Mouse (Mus musculus): ENCODE measurements around the gene Lpin1. TPM values are rescaled to one million over a fixed set of nuclear protein-coding genes. Genes with fewer than 3 reads are reported as not detected.

The Lpin1 gene
- total and polyA plus RNA-seq, 2 experiments from 2014 or later, result 8.4 to 15.4 TPM

- DNase-seq (no peak), ATAC-seq (no peak)
- TF ChIP-seq CTCF (IDR thresholded peaks at IDR 0.05; ENCODE audit: low read depth), result no peak
- H3K4me3 ChIP-seq (ENCODE audit: low read depth, low read length), result no peak overlapping the region
- H3K27me3 ChIP-seq (ENCODE audit: insufficient read depth, low read length), result no peaks in the 10 kb centered on the region
- 0 out of 2 replicates have a peak, but pooled peaks cover 6% of the 10 kb centered on the region for H3K4me1 ChIP-seq (ENCODE audit: insufficient read depth)
- no peaks in the 10 kb centered on the region for H3K9me3 ChIP-seq (ENCODE audit: low read length)
- no peak overlapping the region for H3K9ac ChIP-seq
- WGBS, result 59% methylated on average over 9 of the region's 9 CpGs
- no peak overlapping the region for H3K4me2 ChIP-seq (ENCODE audit: low read depth)
- H3K27ac ChIP-seq (ENCODE audit: low read depth, low read length), result no peak overlapping the region
- no peaks in the 10 kb centered on the region for H3K36me3 ChIP-seq (ENCODE audit: insufficient read depth)
These were observed 36.1 kb upstream of the Lpin1 start for GRCm38 (mm10) chr12:16646780-16647409.

GRCm38 (mm10) chr12:16644698-16645097 is 33.9 kb upstream of the Lpin1 start:
- Histone ChIP-seq H3K27me3 (ENCODE audit: insufficient read depth, low read length) (no peaks in the 10 kb centered on the region), H3K9ac (no peak overlapping the region), H3K4me3 (ENCODE audit: low read depth, low read length) (no peak overlapping the region), H3K9me3 (ENCODE audit: low read length) (no peaks in the 10 kb centered on the region), H3K36me3 (ENCODE audit: insufficient read depth) (no peaks in the 10 kb centered on the region), H3K4me2 (ENCODE audit: low read depth) (no peak overlapping the region), H3K4me1 (ENCODE audit: insufficient read depth) (0 out of 2 replicates have a peak, but pooled peaks cover 6% of the 10 kb centered on the region), H3K27ac (ENCODE audit: low read depth, low read length) (no peak overlapping the region)
- DNase-seq (no peak), ATAC-seq (no peak)
- no peak for TF ChIP-seq CTCF (IDR thresholded peaks at IDR 0.05; ENCODE audit: low read depth)
- WGBS, result 34% methylated on average over 8 of the region's 8 CpGs

GRCm38 (mm10) chr12:16643508-16644345 is 33.0 kb upstream of the Lpin1 start:
- Histone ChIP-seq H3K9ac (0 out of 2 replicates have a peak overlapping the region, but pooled peaks have one; percentile 6), H3K9me3 (ENCODE audit: low read length) (no peaks in the 10 kb centered on the region), H3K36me3 (ENCODE audit: insufficient read depth) (no peaks in the 10 kb centered on the region), H3K27ac (ENCODE audit: low read depth, low read length) (peak overlapping the region; percentile 59; the same call in 1 of the 2 replicates), H3K4me1 (ENCODE audit: insufficient read depth) (0 out of 2 replicates have a peak, but pooled peaks cover 6% of the 10 kb centered on the region), H3K4me3 (ENCODE audit: low read depth, low read length) (no peak overlapping the region), H3K4me2 (ENCODE audit: low read depth) (no peak overlapping the region), H3K27me3 (ENCODE audit: insufficient read depth, low read length) (no peaks in the 10 kb centered on the region)
- ATAC-seq (peak; percentile 88), DNase-seq (peak; percentile 74)
- WGBS, result 28% methylated on average over 12 of the region's 12 CpGs
- no peak for TF ChIP-seq CTCF (IDR thresholded peaks at IDR 0.05; ENCODE audit: low read depth)

GRCm38 (mm10) chr12:16642000-16642399 is 31.2 kb upstream of the Lpin1 start:
- H3K36me3 ChIP-seq (ENCODE audit: insufficient read depth), result no peaks in the 10 kb centered on the region
- TF ChIP-seq CTCF (IDR thresholded peaks at IDR 0.05; ENCODE audit: low read depth), result no peak
- H3K9me3 ChIP-seq (ENCODE audit: low read length), result no peaks in the 10 kb centered on the region
- H3K27ac ChIP-seq (ENCODE audit: low read depth, low read length), result no peak overlapping the region
- 70% methylated on average over 5 of the region's 5 CpGs for WGBS
- 0 out of 2 replicates have a peak, but pooled peaks cover 6% of the 10 kb centered on the region for H3K4me1 ChIP-seq (ENCODE audit: insufficient read depth)
- no peaks in the 10 kb centered on the region for H3K27me3 ChIP-seq (ENCODE audit: insufficient read depth, low read length)
- no peak overlapping the region for H3K4me2 ChIP-seq (ENCODE audit: low read depth)
- H3K9ac ChIP-seq, result no peak overlapping the region
- ATAC-seq, result no peak
- H3K4me3 ChIP-seq (ENCODE audit: low read depth, low read length), result no peak overlapping the region
- no peak for DNase-seq

GRCm38 (mm10) chr12:16640075-16640474 is 29.3 kb upstream of the Lpin1 start:
- H3K9ac ChIP-seq, result no peak overlapping the region
- H3K4me1 ChIP-seq (ENCODE audit: insufficient read depth), result 0 out of 2 replicates have a peak, but pooled peaks cover 6% of the 10 kb centered on the region
- no peaks in the 10 kb centered on the region for H3K27me3 ChIP-seq (ENCODE audit: insufficient read depth, low read length)
- TF ChIP-seq CTCF (IDR thresholded peaks at IDR 0.05; ENCODE audit: low read depth), result no peak
- no peak overlapping the region for H3K4me3 ChIP-seq (ENCODE audit: low read depth, low read length)
- no peaks in the 10 kb centered on the region for H3K36me3 ChIP-seq (ENCODE audit: insufficient read depth)
- H3K27ac ChIP-seq (ENCODE audit: low read depth, low read length), result no peak overlapping the region
- DNase-seq (no peak), ATAC-seq (no peak)
- 93% methylated on average over 6 of the region's 6 CpGs for WGBS
- no peaks in the 10 kb centered on the region for H3K9me3 ChIP-seq (ENCODE audit: low read length)
- H3K4me2 ChIP-seq (ENCODE audit: low read depth), result no peak overlapping the region

GRCm38 (mm10) chr12:16639078-16639771 is 28.5 kb upstream of the Lpin1 start:
- peak; percentile 39 for TF ChIP-seq CTCF (IDR thresholded peaks at IDR 0.05; ENCODE audit: low read depth)
- H3K27ac ChIP-seq (ENCODE audit: low read depth, low read length), result no peak overlapping the region
- H3K9ac ChIP-seq, result no peak overlapping the region
- 0 out of 2 replicates have a peak, but pooled peaks cover 6% of the 10 kb centered on the region for H3K4me1 ChIP-seq (ENCODE audit: insufficient read depth)
- H3K27me3 ChIP-seq (ENCODE audit: insufficient read depth, low read length), result no peaks in the 10 kb centered on the region
- ATAC-seq (no peak), DNase-seq (no peak)
- H3K4me2 ChIP-seq (ENCODE audit: low read depth), result no peak overlapping the region
- no peaks in the 10 kb centered on the region for H3K36me3 ChIP-seq (ENCODE audit: insufficient read depth)
- no peak overlapping the region for H3K4me3 ChIP-seq (ENCODE audit: low read depth, low read length)
- no peaks in the 10 kb centered on the region for H3K9me3 ChIP-seq (ENCODE audit: low read length)
- 70% methylated on average over 12 of the region's 12 CpGs for WGBS

All from forebrain, postnatal 0 days (tissue).